Mouse (Mus musculus): ENCODE measurements around the gene Itm2c.

GRCm38 (mm10) chr1:85854475-85854874 is 39.6 kb upstream of the Itm2c start:
- TF ChIP-seq CTCF (IDR thresholded peaks at IDR 0.05; ENCODE audit: low read depth) (peak; percentile 32), EP300 (IDR thresholded peaks at IDR 0.05; ENCODE audit: low read depth) (no peak)

All from liver, embryonic 14.5 days (tissue).